Mouse (Mus musculus) stomach, embryonic 15.5 days (tissue): Measurements from ENCODE around the gene Stard10. TPM values are rescaled to one million over a fixed set of nuclear protein-coding genes. Genes with fewer than 3 reads are reported as not detected.

Source experiments
- ATAC-seq: fragments of 200-750 bp; cut with Nextera tagmentation; 2 replicates; pipeline ENCODE4 v1.8.0; 2017; ENCODE audit warnings: low read depth, moderate number of reproducible peaks, moderate TSS enrichment; ENCODE audit not compliant: insufficient read depth, low FRiP score
- H3K27ac ChIP-seq: fragments of 300-500 bp; sonication (generic); 2 replicates; pipeline ENCODE4 v1.5.1; 2015; ENCODE audit warnings: mild to moderate bottlenecking, inconsistent platforms
- H3K27me3 ChIP-seq: fragments of 300-500 bp; sonication (generic); replicated peaks from 2 replicates; pipeline ENCODE4 v1.6.1; 2015; ENCODE audit warnings: inconsistent platforms
- H3K36me3 ChIP-seq: fragments of 300-500 bp; sonication (generic); 2 replicates; pipeline ENCODE4 v1.6.1; 2015; ENCODE audit warnings: inconsistent platforms
- H3K4me1 ChIP-seq: fragments of 300-500 bp; sonication (generic); 2 replicates; pipeline ENCODE4 v1.6.1; 2015; ENCODE audit warnings: inconsistent platforms
- H3K4me2 ChIP-seq: fragments of 300-500 bp; sonication (generic); 2 replicates; pipeline ENCODE4 v1.6.1; 2015; ENCODE audit warnings: mild to moderate bottlenecking, inconsistent platforms
- H3K4me3 ChIP-seq: fragments of 300-500 bp; sonication (generic); replicated peaks from 2 replicates; pipeline ENCODE4 v1.5.1; 2015; ENCODE audit warnings: inconsistent platforms
- H3K9ac ChIP-seq: fragments of 300-500 bp; sonication (generic); 2 replicates; pipeline ENCODE4 v1.6.1; 2015; ENCODE audit warnings: inconsistent platforms
- H3K9me3 ChIP-seq: fragments of 300-500 bp; sonication (generic); 2 replicates; pipeline ENCODE4 v1.6.1; 2016; ENCODE audit warnings: inconsistent platforms
- WGBS: fragments of 180-500 bp; shearing (Covaris S2); methylation state at CpG from one replicate; pipeline ENCODE4 v1.1.7; 2015; 5-methylcytosine and 5-hydroxymethylcytosine counted together
- polyA plus RNA-seq: library from polyadenylated mRNA; unstranded; fragments of >200 nt; fragmentation: Nextera tagmentation; extraction: Ambion mirVana; gene quantifications from 2 replicates; pipeline ENCODE4 v1.2.1, GENCODE M21; 2015

The Stard10 gene
- 112 and 127 TPM in 2 replicates for polyA plus RNA-seq

GRCm38 (mm10) chr7:101317014-101317413 lies at the start of gene Stard10:
TSS of gene Stard10 (plus strand) at chr7:101317086.
- Histone ChIP-seq H3K27me3 (no peaks in the 10 kb centered on the region), H3K9me3 (no peaks in the 10 kb centered on the region), H3K27ac (peak within 1 kb of the TSS; percentile 57; the same call in 1 of the 2 replicates), H3K4me2 (no peak within 1 kb of the TSS), H3K4me3 (no peak within 1 kb of the TSS), H3K36me3 (no peaks in the 10 kb centered on the region), H3K9ac (no peak within 1 kb of the TSS), H3K4me1 (peaks cover 13% of the 10 kb centered on the region)
- no peak for ATAC-seq
- 61% methylated on average over 3 of the region's 3 CpGs for WGBS

GRCm38 (mm10) chr7:101267457-101268259 lies 49.2 kb upstream of the Stard10 start:
- H3K27ac ChIP-seq: peak overlapping the region; percentile 36
- no peak overlapping the region for H3K4me3 ChIP-seq
- H3K36me3 ChIP-seq: no peaks in the 10 kb centered on the region
- H3K27me3 ChIP-seq: no peaks in the 10 kb centered on the region
- no peaks in the 10 kb centered on the region for H3K9me3 ChIP-seq
- H3K4me2 ChIP-seq: no peak overlapping the region
- WGBS: 46% methylated on average over 3 of the region's 3 CpGs
- no peak overlapping the region for H3K9ac ChIP-seq
- no peak for ATAC-seq
- H3K4me1 ChIP-seq: no peaks in the 10 kb centered on the region

GRCm38 (mm10) chr7:101271602-101272001 lies 45.3 kb upstream of the Stard10 start:
- Histone ChIP-seq H3K27ac (no peak overlapping the region), H3K9me3 (no peaks in the 10 kb centered on the region), H3K4me3 (no peak overlapping the region), H3K27me3 (no peaks in the 10 kb centered on the region), H3K36me3 (peaks cover 3% of the 10 kb centered on the region; the same call in 1 of the 2 replicates), H3K4me2 (no peak overlapping the region), H3K4me1 (no peaks in the 10 kb centered on the region), H3K9ac (no peak overlapping the region)
- ATAC-seq: no peak; the same call in 1 of the 2 replicates
- WGBS: 78% methylated on average over 1 of the region's 1 CpGs

- Histone ChIP-seq H3K4me3 (no peak overlapping the region), H3K27me3 (no peaks in the 10 kb centered on the region), H3K4me1 (no peaks in the 10 kb centered on the region), H3K36me3 (peaks cover 9% of the 10 kb centered on the region), H3K27ac (no peak overlapping the region), H3K9me3 (no peaks in the 10 kb centered on the region), H3K9ac (no peak overlapping the region), H3K4me2 (no peak overlapping the region)
- 83% methylated on average over 8 of the region's 8 CpGs for WGBS
- ATAC-seq: no peak
Observed at GRCm38 (mm10) chr7:101272466-101273160, 44.3 kb upstream of the Stard10 start.

GRCm38 (mm10) chr7:101282721-101283120 lies 34.2 kb upstream of the Stard10 start:
- H3K36me3 ChIP-seq: peaks cover 29% of the 10 kb centered on the region

GRCm38 (mm10) chr7:101284504-101284903 lies 32.4 kb upstream of the Stard10 start:
- Histone ChIP-seq H3K27me3 (no peaks in the 10 kb centered on the region), H3K36me3 (peaks cover 19% of the 10 kb centered on the region), H3K4me2 (no peak overlapping the region), H3K27ac (no peak overlapping the region), H3K4me1 (no peaks in the 10 kb centered on the region), H3K9ac (no peak overlapping the region), H3K4me3 (no peak overlapping the region), H3K9me3 (no peaks in the 10 kb centered on the region)
- 87% methylated on average over 1 of the region's 1 CpGs for WGBS
- no peak for ATAC-seq

More at GRCm38 (mm10) chr7:101282721-101283120, 34.2 kb upstream of the Stard10 start:
- ATAC-seq: no peak
- Histone ChIP-seq H3K27ac (no peak overlapping the region), H3K4me2 (no peak overlapping the region), H3K27me3 (no peaks in the 10 kb centered on the region), H3K9me3 (no peaks in the 10 kb centered on the region), H3K4me3 (no peak overlapping the region), H3K4me1 (no peaks in the 10 kb centered on the region), H3K9ac (no peak overlapping the region)
- WGBS: 92% methylated on average over 3 of the region's 3 CpGs

GRCm38 (mm10) chr7:101286891-101287290 lies 30.0 kb upstream of the Stard10 start:
- peaks cover 17% of the 10 kb centered on the region for H3K36me3 ChIP-seq
- WGBS: 81% methylated on average over 4 of the region's 4 CpGs

GRCm38 (mm10) chr7:101287820-101288219 lies 29.1 kb upstream of the Stard10 start:
- Histone ChIP-seq H3K36me3 (peaks cover 12% of the 10 kb centered on the region), H3K4me2 (no peak overlapping the region), H3K27ac (no peak overlapping the region), H3K9me3 (no peaks in the 10 kb centered on the region), H3K4me1 (no peaks in the 10 kb centered on the region), H3K27me3 (no peaks in the 10 kb centered on the region), H3K9ac (no peak overlapping the region), H3K4me3 (no peak overlapping the region)
- no peak for ATAC-seq
- WGBS: 79% methylated on average over 2 of the region's 2 CpGs

More at GRCm38 (mm10) chr7:101286891-101287290, 30.0 kb upstream of the Stard10 start:
- no peaks in the 10 kb centered on the region for H3K9me3 ChIP-seq
- no peak overlapping the region for H3K4me3 ChIP-seq
- H3K4me1 ChIP-seq: no peaks in the 10 kb centered on the region
- ATAC-seq: no peak
- no peak overlapping the region for H3K27ac ChIP-seq
- no peak overlapping the region for H3K4me2 ChIP-seq
- H3K27me3 ChIP-seq: no peaks in the 10 kb centered on the region
- H3K9ac ChIP-seq: no peak overlapping the region

- H3K36me3 ChIP-seq: peaks cover 7% of the 10 kb centered on the region
- no peaks in the 10 kb centered on the region for H3K4me1 ChIP-seq
- ATAC-seq: no peak
- no peak overlapping the region for H3K4me3 ChIP-seq
- WGBS: 39% methylated on average over 4 of the region's 4 CpGs
- H3K27me3 ChIP-seq: no peaks in the 10 kb centered on the region
- no peak overlapping the region for H3K4me2 ChIP-seq
- H3K27ac ChIP-seq: no peak overlapping the region
- H3K9me3 ChIP-seq: no peaks in the 10 kb centered on the region
- H3K9ac ChIP-seq: no peak overlapping the region
Observed at GRCm38 (mm10) chr7:101288436-101288835, 28.4 kb upstream of the Stard10 start.

- H3K9ac ChIP-seq: no peak overlapping the region
- H3K27me3 ChIP-seq: no peaks in the 10 kb centered on the region
- no peak overlapping the region for H3K27ac ChIP-seq
- H3K9me3 ChIP-seq: no peaks in the 10 kb centered on the region
- no peaks in the 10 kb centered on the region for H3K4me1 ChIP-seq
- H3K4me2 ChIP-seq: no peak overlapping the region
- no peak for ATAC-seq
- WGBS: 89% methylated on average over 10 of the region's 10 CpGs
- no peak overlapping the region for H3K4me3 ChIP-seq
- H3K36me3 ChIP-seq: 0 out of 2 replicates have a peak, but pooled peaks cover 4% of the 10 kb centered on the region
Observed at GRCm38 (mm10) chr7:101290401-101290800, 26.5 kb upstream of the Stard10 start.

- no peaks in the 10 kb centered on the region for H3K9me3 ChIP-seq
- H3K27me3 ChIP-seq: no peaks in the 10 kb centered on the region
- no peak overlapping the region for H3K4me3 ChIP-seq
- 0 out of 2 replicates have a peak, but pooled peaks cover 1% of the 10 kb centered on the region for H3K4me1 ChIP-seq
- ATAC-seq: no peak
- no peak overlapping the region for H3K27ac ChIP-seq
- H3K36me3 ChIP-seq: no peaks in the 10 kb centered on the region
- H3K9ac ChIP-seq: no peak overlapping the region
- H3K4me2 ChIP-seq: no peak overlapping the region
- 87% methylated on average over 5 of the region's 5 CpGs for WGBS
Observed at GRCm38 (mm10) chr7:101291211-101291610, 25.7 kb upstream of the Stard10 start.

- H3K9me3 ChIP-seq: no peaks in the 10 kb centered on the region
- no peak overlapping the region for H3K27ac ChIP-seq
- 0 out of 2 replicates have a peak, but pooled peaks cover 5% of the 10 kb centered on the region for H3K4me1 ChIP-seq
- no peaks in the 10 kb centered on the region for H3K36me3 ChIP-seq
- no peak overlapping the region for H3K4me2 ChIP-seq
- ATAC-seq: no peak
- 85% methylated on average over 8 of the region's 8 CpGs for WGBS
- H3K27me3 ChIP-seq: no peaks in the 10 kb centered on the region
- no peak overlapping the region for H3K4me3 ChIP-seq
- H3K9ac ChIP-seq: no peak overlapping the region
Observed at GRCm38 (mm10) chr7:101291641-101292040, 25.2 kb upstream of the Stard10 start.
